In the genomic region with DNA sequence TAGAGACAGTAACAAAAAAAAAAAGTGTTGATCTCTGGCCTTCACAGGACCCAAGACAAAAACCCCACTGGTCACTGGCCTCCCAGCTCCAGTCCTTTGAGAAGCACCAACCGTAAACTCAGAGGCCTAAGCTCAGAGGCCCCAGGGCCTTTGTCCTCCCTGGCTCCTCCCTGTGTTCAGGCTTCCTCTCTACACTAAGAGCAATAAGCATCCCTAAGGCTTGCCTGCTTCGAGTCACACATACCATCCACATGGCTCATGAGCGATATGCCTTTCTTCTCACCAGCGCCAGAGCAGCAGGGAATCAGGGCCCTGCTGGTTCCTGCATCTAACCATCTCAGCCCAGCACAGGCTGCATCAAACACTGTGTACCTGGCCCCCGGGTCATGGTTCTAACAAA, we compare ENCODE assay signal across 16 mouse cellular contexts. TPM values are rescaled to one million over a fixed set of nuclear protein-coding genes. Genes with fewer than 3 reads are reported as not detected.
DNase-seq lines count a peak whose midpoint lies in the region; ATAC-seq lines count a peak whose summit lies in the region.
"Had no signal": no experiment of that assay in that cellular context is flagged by ENCODE, and none has a peak within 500 bp of the region (broad histone marks: within the 10 kb centered on the region; RNA-seq: fewer than 3 reads in every experiment).

No protein-coding gene starts in this region.

- 0 out of 2 replicates have a peak, but pooled peaks have one; percentile 39 for ATAC-seq in frontal cortex, adult (ENCODE audit: low TSS enrichment)
- ATAC-seq in forebrain, embryonic 11.5 days (replicated peaks; ENCODE audit: low FRiP score) = no peak
- ATAC-seq: inflammation-experienced regulatory T-cells, adult 6 months had no signal

- no peaks in the 10 kb centered on the region for H3K27me3 ChIP-seq in forebrain, embryonic 11.5 days (ENCODE audit: control insufficient read depth, insufficient read depth, low read length)
- no peaks in the 10 kb centered on the region for H3K27me3 ChIP-seq in limb, embryonic 10.5 days (ENCODE audit: low read depth, poor library complexity, severe bottlenecking)
- H3K27me3 ChIP-seq: liver, embryonic 13.5 days had no signal

- 11% methylated on average over 5 of the region's 5 CpGs for WGBS in forebrain, embryonic 11.5 days
- 80% methylated on average over 5 of the region's 5 CpGs for WGBS in limb, embryonic 10.5 days

- no peaks in the 10 kb centered on the region for H3K9me3 ChIP-seq in forebrain, embryonic 11.5 days (ENCODE audit: control insufficient read depth, low read length)
- no peaks in the 10 kb centered on the region for H3K9me3 ChIP-seq in limb, embryonic 10.5 days (replicated peaks)
- H3K9me3 ChIP-seq: liver, embryonic 13.5 days had no signal

- DNase-seq in frontal cortex, adult 2 months (ENCODE audit: extremely low spot score in 1 of 2, low spot score in 1 of 2) = no peak
- peak; percentile 46 for DNase-seq in brain, adult 2 months (ENCODE audit: low read depth, low spot score)
- DNase-seq in forebrain, embryonic 11.5 days (ENCODE audit: low spot score) = no peak
- DNase-seq in limb, embryonic 10.5 days (ENCODE audit: low spot score) = no peak
- no peak for DNase-seq in urinary bladder, postnatal 25 days (ENCODE audit: low spot score)
- no peak for DNase-seq in kidney, adult 8-10 months
- no peak for DNase-seq in frontal cortex, postnatal 14 days (ENCODE audit: low spot score in 2 of 2)
- DNase-seq: adrenal gland, adult 8-10 months; cerebellum, postnatal 14 days; gastrocnemius, adult 2 months; heart, adult 18-20 months; liver, embryonic 13.5 days; lung, postnatal 10 days; right cerebral cortex, postnatal 25 days had no signal

- H3K9ac ChIP-seq in forebrain, embryonic 11.5 days (ENCODE audit: low read length) = no peak overlapping the region
- H3K9ac ChIP-seq: liver, embryonic 13.5 days had no signal

- H3K4me2 ChIP-seq in forebrain, embryonic 11.5 days (ENCODE audit: low read depth, low read length, severe bottlenecking) = no peak overlapping the region
- H3K4me2 ChIP-seq: liver, embryonic 13.5 days had no signal

- no peak overlapping the region for H3K4me3 ChIP-seq in forebrain, embryonic 11.5 days (ENCODE audit: low read depth, low read length)
- no peak overlapping the region for H3K4me3 ChIP-seq in limb, embryonic 10.5 days
- H3K4me3 ChIP-seq: gastrocnemius, adult 2 months; liver, embryonic 13.5 days had no signal

- peaks cover 10% of the 10 kb centered on the region; the same call in 1 of the 2 replicates for H3K36me3 ChIP-seq in forebrain, embryonic 11.5 days (ENCODE audit: control insufficient read depth, insufficient read depth, low read length)
- H3K36me3 ChIP-seq in limb, embryonic 10.5 days = peaks cover 99% of the 10 kb centered on the region

- H3K4me1 ChIP-seq in forebrain, embryonic 11.5 days (replicated peaks; ENCODE audit: control insufficient read depth, insufficient read depth, low read length) = peaks cover 10% of the 10 kb centered on the region; the same call in 1 of the 2 replicates
- peaks cover 3% of the 10 kb centered on the region; the same call in 1 of the 2 replicates for H3K4me1 ChIP-seq in limb, embryonic 10.5 days

- peak overlapping the region; percentile 26; the same call in 1 of the 2 replicates for H3K27ac ChIP-seq in forebrain, embryonic 11.5 days (ENCODE audit: low read depth, low read length)
- peak overlapping the region; percentile 19; the same call in 1 of the 2 replicates for H3K27ac ChIP-seq in limb, embryonic 10.5 days

RNA-seq across cellular contexts. Expression of gene Rflna, which starts 42.2 kb away (rescaled TPM):
- polyA plus RNA-seq in frontal cortex, adult 2 months (2012; rRNA removed) = 3.7 and 3.8 TPM in 2 replicates
- 4.5 and 6.0 TPM in 2 replicates for polyA plus RNA-seq in forebrain, embryonic 11.5 days (2014; fragmentation: Nextera tagmentation; extraction: Ambion mirVana)
- polyA plus RNA-seq in limb, embryonic 10.5 days (2016; fragmentation: Nextera tagmentation; extraction: Ambion mirVana) = 1.1 and 4.5 TPM in 2 replicates
